Mouse (Mus musculus): ENCODE results near the gene Irf1. TPM values are rescaled to one million over a fixed set of nuclear protein-coding genes. Genes with fewer than 3 reads are reported as not detected.
"Not testable (repeated sequence)": the region's sequence is repeated elsewhere in the genome, so short reads cannot be mapped to it uniquely, and the experiment has no call there.

Gene Irf1
- polyA plus RNA-seq, 1 experiment from 2014 or later = 3.5 TPM

DNA sequence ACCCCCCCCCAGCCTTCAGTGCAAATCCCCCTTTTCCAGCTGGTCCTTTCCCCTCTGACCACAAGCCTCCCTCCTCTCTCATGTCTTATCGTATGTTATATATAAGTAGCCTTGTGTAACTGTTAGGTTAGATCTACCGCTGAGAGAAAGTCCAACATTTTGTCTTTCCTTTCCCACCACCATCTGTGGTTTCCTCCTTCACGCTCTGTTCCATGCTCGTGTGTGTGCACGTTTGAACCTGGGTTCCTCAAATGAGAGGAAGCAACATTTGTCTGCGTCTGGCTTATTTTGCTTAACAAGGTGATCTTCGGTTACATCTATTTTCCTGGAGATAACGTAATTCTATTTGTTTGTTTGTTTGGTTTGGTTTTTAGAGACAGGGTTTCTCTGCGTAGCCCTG is 21.8 kb upstream of the Irf1 start:
- H3K27ac ChIP-seq (replicated peaks) = no peak overlapping the region
- H3K4me3 ChIP-seq = no peak overlapping the region
- ATAC-seq (ENCODE audit: low read depth) = no peak
- no peaks in the 10 kb centered on the region for H3K36me3 ChIP-seq
- H3K4me2 ChIP-seq = no peak overlapping the region
- H3K4me1 ChIP-seq (replicated peaks) = no peaks in the 10 kb centered on the region
- no peak overlapping the region for H3K9ac ChIP-seq
- H3K27me3 ChIP-seq = no peaks in the 10 kb centered on the region
- WGBS = 89% methylated on average over 9 of the region's 9 CpGs
- no peaks in the 10 kb centered on the region for H3K9me3 ChIP-seq

DNA sequence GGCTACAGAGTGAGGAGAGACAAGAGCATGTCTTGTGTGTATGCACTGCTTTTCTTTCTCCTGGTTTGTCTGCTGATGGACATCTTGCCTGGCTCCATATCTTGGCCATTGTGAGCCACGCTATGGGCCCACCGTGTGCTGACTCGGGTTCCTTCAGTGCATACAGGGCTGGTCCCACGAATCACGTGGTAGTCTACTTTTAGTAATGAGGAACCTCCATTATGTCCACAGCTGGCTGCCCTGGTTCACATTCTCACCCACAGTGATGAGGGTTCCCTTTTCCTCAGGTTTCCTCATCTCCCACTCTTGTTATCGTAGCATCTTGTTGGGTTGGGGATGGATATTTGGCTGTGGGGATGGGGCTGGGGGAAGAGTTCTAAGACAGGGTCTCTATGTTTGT is 21.2 kb upstream of the Irf1 start:
- whole genome bisulfite sequencing = 97% methylated on average over 6 of the region's 6 CpGs
- ATAC-seq (ENCODE audit: low read depth) = no peak
- H3K4me3 ChIP-seq = no peak overlapping the region

DNA sequence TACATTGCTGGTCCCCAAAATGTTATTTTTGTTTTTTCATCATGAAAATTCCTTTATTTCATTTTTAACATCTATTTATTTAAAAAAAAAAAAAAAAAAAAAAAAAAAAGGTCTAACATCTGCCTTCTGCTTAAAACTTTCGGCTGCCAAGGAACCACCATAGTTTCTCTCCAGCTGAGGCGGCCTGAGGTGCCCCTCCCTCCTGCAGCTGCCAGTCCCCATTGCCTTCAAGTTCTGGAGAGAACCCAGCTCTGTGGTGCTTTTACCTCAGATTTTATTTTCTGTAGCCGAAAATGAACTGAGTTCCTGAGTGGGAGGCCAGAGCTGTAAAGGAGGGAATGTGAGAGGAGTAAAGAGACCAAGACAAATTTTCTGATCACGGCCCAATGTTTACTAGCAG is 20.5 kb upstream of the Irf1 start:
- H3K4me1 ChIP-seq (replicated peaks) = no peaks in the 10 kb centered on the region
- no peaks in the 10 kb centered on the region for H3K9me3 ChIP-seq
- H3K36me3 ChIP-seq = no peaks in the 10 kb centered on the region
- no peak overlapping the region for H3K9ac ChIP-seq
- WGBS = 72% methylated on average over 4 of the region's 4 CpGs
- H3K4me3 ChIP-seq = no peak overlapping the region
- no peak overlapping the region for H3K4me2 ChIP-seq
- H3K27ac ChIP-seq (replicated peaks) = no peak overlapping the region
- no peaks in the 10 kb centered on the region for H3K27me3 ChIP-seq
- ATAC-seq (ENCODE audit: low read depth) = no peak

More for the DNA sequence above, 21.2 kb upstream of the Irf1 start:
- no peaks in the 10 kb centered on the region for H3K27me3 ChIP-seq
- no peaks in the 10 kb centered on the region for H3K4me1 ChIP-seq (replicated peaks)
- no peak overlapping the region for H3K4me2 ChIP-seq
- H3K36me3 ChIP-seq = no peaks in the 10 kb centered on the region
- H3K9me3 ChIP-seq = no peaks in the 10 kb centered on the region
- H3K27ac ChIP-seq (replicated peaks) = no peak overlapping the region
- H3K9ac ChIP-seq = no peak overlapping the region

DNA sequence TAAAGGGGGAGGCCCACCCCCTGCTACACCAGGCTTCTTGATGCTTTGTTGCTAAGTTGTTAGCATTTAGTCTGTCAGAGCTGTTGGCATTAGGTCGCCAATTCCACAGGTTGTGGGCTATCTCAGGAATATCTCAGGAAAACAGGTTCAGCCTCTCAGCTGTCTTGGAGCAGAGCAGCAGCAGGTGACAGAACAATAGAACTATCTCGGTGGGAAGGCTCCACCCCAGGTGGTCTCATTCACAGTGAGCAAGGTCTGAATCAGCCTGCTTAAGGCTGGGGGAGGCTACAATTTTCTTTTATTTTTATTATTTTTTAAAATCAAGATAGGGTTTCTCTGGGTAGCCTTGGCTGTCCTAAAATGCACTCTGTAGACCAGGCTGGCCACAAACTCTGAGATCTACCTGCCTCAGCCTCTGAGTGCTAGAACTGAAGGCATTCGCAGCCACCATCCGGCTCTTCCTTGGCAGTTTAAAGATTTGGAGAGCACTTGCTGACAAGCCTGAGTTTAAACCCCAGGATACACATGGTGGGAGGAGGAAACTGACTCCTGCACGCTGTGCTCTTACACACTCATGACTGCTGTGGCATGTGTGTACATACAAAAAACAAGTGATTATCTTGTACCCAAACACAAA is 20.0 kb upstream of the Irf1 start:
- H3K9ac ChIP-seq = no peak overlapping the region
- no peak overlapping the region for H3K4me2 ChIP-seq
- no peaks in the 10 kb centered on the region for H3K27me3 ChIP-seq
- WGBS = 61% methylated on average over 5 of the region's 5 CpGs
- no peaks in the 10 kb centered on the region for H3K36me3 ChIP-seq
- no peaks in the 10 kb centered on the region for H3K9me3 ChIP-seq
- H3K27ac ChIP-seq (replicated peaks) = no peak overlapping the region
- no peaks in the 10 kb centered on the region for H3K4me1 ChIP-seq (replicated peaks)
- no peak for ATAC-seq (ENCODE audit: low read depth)
- no peak overlapping the region for H3K4me3 ChIP-seq

DNA sequence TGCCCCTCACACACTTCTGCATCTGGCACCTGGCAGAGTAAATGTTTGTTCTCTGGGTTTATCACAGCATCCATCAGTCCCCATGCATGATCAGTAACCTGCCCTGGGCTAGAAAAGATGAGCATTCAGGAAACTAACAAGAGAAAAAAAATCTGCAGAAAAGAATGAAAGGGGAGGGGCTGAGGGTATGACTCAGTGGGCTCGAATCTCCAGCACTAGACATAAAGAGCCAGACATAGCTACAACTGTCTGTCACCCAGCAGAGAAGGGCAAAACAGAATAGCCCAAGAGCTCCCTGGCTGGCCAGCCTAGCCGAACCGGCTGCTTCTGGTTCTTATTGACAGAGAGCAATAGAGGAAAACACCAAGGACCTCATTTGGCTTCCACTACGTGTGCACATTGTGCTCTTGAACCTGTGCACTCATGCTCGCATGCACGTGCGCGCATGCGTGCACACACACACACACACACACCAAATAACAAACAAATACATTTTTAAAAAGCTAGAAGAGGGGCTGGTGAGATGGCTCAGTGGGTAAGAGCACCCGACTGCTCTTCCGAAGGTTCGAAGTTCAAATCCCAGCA is 14.7 kb upstream of the Irf1 start:
- Histone ChIP-seq H3K4me3 (no peak overlapping the region), H3K4me2 (no peak overlapping the region), H3K36me3 (no peaks in the 10 kb centered on the region), H3K9ac (no peak overlapping the region), H3K9me3 (no peaks in the 10 kb centered on the region), H3K27me3 (peaks cover 13% of the 10 kb centered on the region), H3K4me1 (replicated peaks) (peaks cover 9% of the 10 kb centered on the region), H3K27ac (replicated peaks) (no peak overlapping the region)
- no peak for ATAC-seq (ENCODE audit: low read depth)
- 84% methylated on average over 12 of the region's 12 CpGs for WGBS

- Histone ChIP-seq H3K27me3 (peaks cover 38% of the 10 kb centered on the region), H3K4me1 (replicated peaks) (peaks cover 24% of the 10 kb centered on the region), H3K9me3 (no peaks in the 10 kb centered on the region), H3K9ac (no peak overlapping the region), H3K36me3 (no peaks in the 10 kb centered on the region), H3K4me3 (no peak overlapping the region), H3K4me2 (no peak overlapping the region), H3K27ac (replicated peaks) (no peak overlapping the region)
- ATAC-seq (ENCODE audit: low read depth) = no peak
- 85% methylated on average over 4 of the region's 4 CpGs for WGBS
Measured at GRCm38 (mm10) chr11:53757612-53758011, 12.2 kb upstream of the Irf1 start.

DNA sequence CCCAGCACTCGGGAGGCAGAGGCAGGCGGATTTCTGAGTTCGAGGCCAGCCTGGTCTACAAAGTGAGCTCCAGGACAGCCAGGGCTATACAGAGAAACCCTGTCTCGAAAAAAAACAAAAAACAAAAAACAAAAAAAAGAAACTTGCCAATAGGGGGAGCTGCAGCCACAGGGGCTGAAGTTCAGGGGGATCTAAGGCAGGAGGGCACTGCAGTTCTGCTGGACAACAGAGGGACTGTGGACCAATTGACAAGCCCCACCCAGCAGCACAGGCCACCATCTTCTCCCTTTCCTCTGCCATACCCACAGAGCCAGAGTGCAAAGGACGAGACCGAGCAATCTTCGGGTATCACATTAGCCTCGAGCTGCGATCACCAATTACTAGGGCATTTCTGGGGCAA is 11.8 kb upstream of the Irf1 start:
- not testable (repeated sequence) for H3K9me3 ChIP-seq; H3K27ac ChIP-seq (replicated peaks); ATAC-seq (ENCODE audit: low read depth); H3K9ac ChIP-seq; H3K4me3 ChIP-seq; H3K4me2 ChIP-seq; H3K36me3 ChIP-seq
- Histone ChIP-seq H3K27me3 (peaks cover 43% of the 10 kb centered on the region), H3K4me1 (replicated peaks) (peaks cover 28% of the 10 kb centered on the region)
- WGBS = 80% methylated on average over 9 of the region's 9 CpGs

DNA sequence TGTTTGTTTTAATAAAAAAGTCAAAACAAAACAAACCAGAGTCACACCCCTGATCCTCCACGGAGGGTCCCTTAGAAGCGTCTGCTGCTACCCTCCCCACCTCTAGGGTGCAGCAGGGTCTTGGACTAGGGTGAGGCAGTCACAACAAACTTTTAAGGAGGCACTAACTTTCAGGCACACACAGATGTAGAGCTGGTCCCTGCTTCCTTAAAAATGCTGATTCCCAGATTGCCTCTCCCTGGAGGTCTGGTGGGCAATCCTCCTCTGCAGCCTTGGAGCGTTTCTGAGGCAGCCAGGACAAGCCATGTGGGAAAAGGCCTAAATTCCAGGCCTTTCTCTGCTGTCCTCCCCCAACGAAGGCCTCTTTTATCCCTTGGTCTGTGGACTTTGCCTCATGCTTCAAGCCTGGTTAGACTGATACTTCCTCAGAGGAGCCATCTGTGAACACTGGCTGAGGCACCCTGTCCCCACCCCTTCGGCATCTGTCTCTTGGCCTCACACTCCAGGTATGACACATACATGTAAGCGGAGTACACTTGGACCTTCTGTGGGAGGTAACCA is 10.9 kb upstream of the Irf1 start:
- H3K4me3 ChIP-seq = no peak overlapping the region
- no peak overlapping the region for H3K27ac ChIP-seq (replicated peaks)
- WGBS = 42% methylated on average over 6 of the region's 6 CpGs
- no peak for ATAC-seq (ENCODE audit: low read depth)
- no peak overlapping the region for H3K9ac ChIP-seq
- peaks cover 36% of the 10 kb centered on the region for H3K4me1 ChIP-seq (replicated peaks)
- H3K36me3 ChIP-seq = no peaks in the 10 kb centered on the region
- H3K9me3 ChIP-seq = no peaks in the 10 kb centered on the region
- no peak overlapping the region for H3K4me2 ChIP-seq
- peaks cover 49% of the 10 kb centered on the region for H3K27me3 ChIP-seq

- Histone ChIP-seq H3K36me3 (no peaks in the 10 kb centered on the region), H3K4me2 (0 out of 2 replicates have a peak overlapping the region, but pooled peaks have one; percentile 13), H3K27me3 (peaks cover 56% of the 10 kb centered on the region), H3K9ac (no peak overlapping the region), H3K27ac (replicated peaks) (no peak overlapping the region), H3K4me3 (no peak overlapping the region), H3K4me1 (replicated peaks) (peaks cover 43% of the 10 kb centered on the region), H3K9me3 (no peaks in the 10 kb centered on the region)
- WGBS = 11% methylated on average over 22 of the region's 22 CpGs
- no peak for ATAC-seq (ENCODE audit: low read depth)
Measured at GRCm38 (mm10) chr11:53759545-53760406, 10.0 kb upstream of the Irf1 start.

DNA sequence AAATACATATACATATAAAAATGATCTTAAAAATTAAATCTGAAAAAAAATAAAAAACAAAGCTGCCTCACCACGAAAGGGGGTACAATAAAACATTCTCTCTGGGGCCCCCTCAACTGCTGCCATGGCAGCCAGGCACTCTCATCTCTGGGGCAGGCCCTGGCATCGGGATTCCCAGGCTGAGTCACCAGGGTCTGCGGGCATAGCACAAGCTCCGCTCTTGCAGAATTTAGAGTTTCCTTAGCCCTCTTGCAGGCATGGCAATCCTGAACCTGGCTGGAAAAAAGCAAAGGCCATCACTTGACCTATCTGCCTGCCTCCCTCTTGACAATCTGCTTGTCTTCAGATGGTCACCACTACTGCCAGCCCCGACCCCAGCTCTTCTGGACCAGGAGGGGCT is 8.5 kb upstream of the Irf1 start:
- peaks cover 59% of the 10 kb centered on the region for H3K27me3 ChIP-seq

DNA sequence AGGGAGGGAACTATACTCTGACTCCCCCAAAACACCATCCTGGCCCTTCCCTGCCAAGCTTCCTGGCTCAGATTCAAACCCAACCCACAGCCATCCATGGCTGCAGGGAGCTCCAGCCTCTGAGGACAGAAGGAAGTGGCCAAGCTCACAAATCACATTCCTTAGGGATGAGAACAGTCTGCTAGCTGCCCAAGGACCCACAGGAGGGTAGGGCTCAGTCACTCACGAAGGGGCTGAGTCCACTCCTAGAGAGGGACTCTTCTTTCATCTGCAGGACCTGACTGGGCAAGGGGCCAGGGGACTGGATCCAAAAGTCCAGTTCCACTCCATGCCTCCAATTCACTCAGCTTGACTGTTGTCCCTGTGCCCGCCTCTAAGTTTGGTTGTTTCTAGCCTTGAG is 8.0 kb upstream of the Irf1 start:
- H3K9me3 ChIP-seq = no peaks in the 10 kb centered on the region
- ATAC-seq (ENCODE audit: low read depth) = no peak
- peak overlapping the region; percentile 9; the same call in 1 of the 2 replicates for H3K27ac ChIP-seq (replicated peaks)
- H3K27me3 ChIP-seq = peaks cover 59% of the 10 kb centered on the region
- H3K9ac ChIP-seq = no peak overlapping the region
- peaks cover 44% of the 10 kb centered on the region for H3K4me1 ChIP-seq (replicated peaks)
- H3K4me2 ChIP-seq = no peak overlapping the region
- WGBS = 51% methylated on average over 2 of the region's 2 CpGs
- H3K4me3 ChIP-seq = no peak overlapping the region
- H3K36me3 ChIP-seq = no peaks in the 10 kb centered on the region

More for the DNA sequence above, 8.5 kb upstream of the Irf1 start:
- no peaks in the 10 kb centered on the region for H3K36me3 ChIP-seq
- no peak overlapping the region for H3K4me3 ChIP-seq
- H3K27ac ChIP-seq (replicated peaks) = no peak overlapping the region
- H3K4me2 ChIP-seq = no peak overlapping the region
- H3K9ac ChIP-seq = no peak overlapping the region
- peaks cover 44% of the 10 kb centered on the region for H3K4me1 ChIP-seq (replicated peaks)
- no peaks in the 10 kb centered on the region for H3K9me3 ChIP-seq
- no peak for ATAC-seq (ENCODE audit: low read depth)
- WGBS = 79% methylated on average over 5 of the region's 5 CpGs

DNA sequence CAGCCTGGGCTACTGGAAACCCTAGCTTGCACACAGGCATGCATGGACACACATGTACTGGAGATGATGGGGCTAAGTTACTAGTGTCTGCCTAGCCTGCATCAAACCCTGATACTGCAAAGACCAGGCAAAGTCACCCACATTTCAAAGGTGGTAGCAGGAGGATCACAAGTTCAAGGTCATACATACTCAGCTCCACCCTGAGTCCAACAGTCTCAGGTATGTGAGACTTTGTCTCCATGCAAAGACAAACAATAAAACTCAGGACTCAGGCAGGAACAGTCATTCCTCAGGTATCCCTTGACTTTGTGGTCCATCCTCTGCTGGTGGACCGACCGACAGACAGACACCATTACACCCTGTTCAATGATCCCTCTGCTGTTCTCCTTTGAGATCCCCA is 7.4 kb upstream of the Irf1 start:
- Histone ChIP-seq H3K4me2 (peak overlapping the region; percentile 75), H3K27ac (replicated peaks) (peak overlapping the region; percentile 9; the same call in 1 of the 2 replicates), H3K9me3 (no peaks in the 10 kb centered on the region), H3K27me3 (peaks cover 60% of the 10 kb centered on the region), H3K9ac (no peak overlapping the region), H3K4me1 (replicated peaks) (peaks cover 44% of the 10 kb centered on the region), H3K4me3 (no peak overlapping the region), H3K36me3 (no peaks in the 10 kb centered on the region)
- ATAC-seq (ENCODE audit: low read depth) = no peak
- WGBS = 78% methylated on average over 2 of the region's 2 CpGs
